Mouse (Mus musculus): Measurements from ENCODE around the gene Fuom. TPM values are rescaled to one million over a fixed set of nuclear protein-coding genes. Genes with fewer than 3 reads are reported as not detected.
A peak's percentile ranks its signal among the peaks of the same experiment; 100 is the strongest.

Fuom gene
- polyA plus RNA-seq, 1 experiment from 2014 or later: 75.8 TPM

DNA sequence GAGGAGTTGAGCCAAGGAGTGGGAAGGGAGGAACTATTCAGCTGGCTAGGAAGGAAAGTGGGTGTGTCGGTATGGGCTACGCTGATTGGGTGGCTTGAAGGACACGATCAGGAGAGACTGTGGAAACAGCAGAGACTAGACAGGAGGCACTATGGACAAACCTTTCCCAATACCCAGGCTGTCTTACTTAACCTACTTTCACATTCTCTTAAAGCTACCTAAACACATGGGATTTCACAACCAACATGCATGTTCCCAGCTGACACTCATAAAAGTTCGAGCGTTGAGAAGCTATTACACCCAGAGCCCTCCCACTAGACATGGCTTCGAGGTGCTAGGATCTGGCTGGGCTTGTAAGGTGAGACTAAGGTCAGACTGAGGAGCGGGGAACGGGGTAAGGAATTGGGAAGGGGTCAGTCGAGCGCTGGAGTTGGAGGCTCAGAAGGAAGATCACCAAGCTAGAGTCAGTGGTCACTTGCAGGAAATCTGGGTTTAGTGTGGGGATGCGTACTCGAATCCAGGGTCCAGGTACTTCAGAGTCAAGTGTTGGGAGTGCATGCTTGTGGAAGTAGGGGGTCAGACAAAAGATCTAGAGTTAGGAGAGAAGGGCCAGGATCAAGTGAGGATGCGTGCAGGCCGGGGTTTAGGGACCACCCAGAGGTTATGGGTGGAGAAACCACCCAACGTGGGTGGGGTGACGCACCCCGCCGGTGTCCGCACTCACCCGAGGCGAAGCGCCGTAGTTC, 13.5 kb upstream of the Fuom start, which contains the start of gene Paox:
Gene Paox (plus strand): TSS at position 217 of the 746 bp plus-strand sequence.
- peaks cover 12% of the 10 kb centered on the region for H3K4me1 ChIP-seq (ENCODE audit: insufficient read depth)
- ATAC-seq: peak; percentile 85
- peak within 1 kb of the TSS; percentile 82 for H3K9ac ChIP-seq (replicated peaks)
- H3K9me3 ChIP-seq (ENCODE audit: low read length): no peaks in the 10 kb centered on the region
- H3K4me2 ChIP-seq (ENCODE audit: low read depth, low read length): peak within 1 kb of the TSS; percentile 98
- peak within 1 kb of the TSS; percentile 78 for H3K4me3 ChIP-seq (ENCODE audit: low read depth, low read length)
- no peaks in the 10 kb centered on the region for H3K27me3 ChIP-seq (ENCODE audit: insufficient read depth, low read length)
- WGBS (ENCODE audit: insufficient replicate concordance): 2% methylated on average over 23 of the region's 23 CpGs
- H3K36me3 ChIP-seq (replicated peaks; ENCODE audit: insufficient read depth, low read length): peaks cover 16% of the 10 kb centered on the region
- peak within 1 kb of the TSS; percentile 98 for H3K27ac ChIP-seq (ENCODE audit: low read depth)
- peak; percentile 71 for DNase-seq
- TF ChIP-seq CTCF (IDR thresholded peaks at IDR 0.05; ENCODE audit: low read depth) (peak; percentile 20; the same call in 1 of the 2 replicates), EP300 (IDR thresholded peaks at IDR 0.05; ENCODE audit: low read depth) (peak; percentile 91)

DNA sequence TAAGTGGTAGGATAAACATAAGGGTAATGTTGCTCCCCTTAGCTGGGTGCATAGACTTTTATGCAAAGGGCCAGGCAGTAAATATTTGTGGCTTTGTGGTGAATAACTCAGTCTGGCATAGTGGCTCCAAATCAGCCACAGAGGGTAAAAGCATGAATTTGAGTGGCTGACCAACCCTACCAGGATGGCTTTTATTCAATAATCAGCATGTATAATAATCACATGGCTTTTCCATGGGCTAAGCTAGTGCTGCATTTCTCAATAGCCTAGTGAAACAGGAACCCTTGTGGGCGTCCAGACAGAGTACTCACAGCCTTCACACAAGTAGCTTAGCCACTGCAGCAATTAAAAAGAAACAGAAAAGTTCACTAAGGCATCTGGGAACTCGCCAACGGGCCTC, 9.7 kb upstream of the Fuom start:
- no peak for ATAC-seq
- no peak overlapping the region; the same call in 1 of the 2 replicates for H3K27ac ChIP-seq (ENCODE audit: low read depth)
- 58% methylated on average over 3 of the region's 3 CpGs for WGBS (ENCODE audit: insufficient replicate concordance)

DNA sequence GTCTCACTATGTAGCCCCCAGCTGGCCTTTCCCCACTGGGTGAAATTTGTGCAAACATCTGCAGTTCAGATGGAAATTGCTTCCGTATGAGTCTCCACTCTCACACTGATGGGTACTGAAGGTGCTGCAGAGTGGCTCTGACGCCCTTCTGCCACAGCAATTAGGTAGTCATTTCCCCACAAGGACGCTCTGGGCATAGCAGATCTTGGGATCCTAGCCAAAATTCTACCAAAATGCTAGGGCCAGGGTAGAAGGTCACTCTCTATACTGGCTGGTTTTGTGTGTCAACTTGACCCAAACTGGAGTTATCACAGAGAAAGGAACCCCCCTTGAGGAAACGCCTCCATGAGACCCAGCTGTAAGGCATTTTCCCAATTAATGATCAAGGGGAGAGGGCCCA, 1.8 kb upstream of the Fuom start:
- Histone ChIP-seq H3K4me3 (ENCODE audit: low read depth, low read length) (no peak overlapping the region), H3K27me3 (ENCODE audit: insufficient read depth, low read length) (no peaks in the 10 kb centered on the region), H3K36me3 (replicated peaks; ENCODE audit: insufficient read depth, low read length) (peaks cover 28% of the 10 kb centered on the region), H3K9ac (replicated peaks) (no peak overlapping the region), H3K27ac (ENCODE audit: low read depth) (no peak overlapping the region), H3K4me2 (ENCODE audit: low read depth, low read length) (no peak overlapping the region), H3K9me3 (ENCODE audit: low read length) (no peaks in the 10 kb centered on the region), H3K4me1 (ENCODE audit: insufficient read depth) (peaks cover 13% of the 10 kb centered on the region)
- 70% methylated on average over 4 of the region's 4 CpGs for WGBS (ENCODE audit: insufficient replicate concordance)
- no peak for DNase-seq
- no peak for ATAC-seq
- TF ChIP-seq CTCF (IDR thresholded peaks at IDR 0.05; ENCODE audit: low read depth): no peak
- no peak for TF ChIP-seq EP300 (IDR thresholded peaks at IDR 0.05; ENCODE audit: low read depth)

More for the DNA sequence above, 9.7 kb upstream of the Fuom start:
- Histone ChIP-seq H3K4me2 (ENCODE audit: low read depth, low read length) (no peak overlapping the region), H3K36me3 (replicated peaks; ENCODE audit: insufficient read depth, low read length) (peaks cover 49% of the 10 kb centered on the region), H3K4me3 (ENCODE audit: low read depth, low read length) (no peak overlapping the region), H3K9ac (replicated peaks) (no peak overlapping the region), H3K4me1 (ENCODE audit: insufficient read depth) (peaks cover 9% of the 10 kb centered on the region), H3K27me3 (ENCODE audit: insufficient read depth, low read length) (no peaks in the 10 kb centered on the region), H3K9me3 (ENCODE audit: low read length) (no peaks in the 10 kb centered on the region)
- TF ChIP-seq EP300 (IDR thresholded peaks at IDR 0.05; ENCODE audit: low read depth) (no peak), CTCF (IDR thresholded peaks at IDR 0.05; ENCODE audit: low read depth) (no peak)
- no peak for DNase-seq

DNA sequence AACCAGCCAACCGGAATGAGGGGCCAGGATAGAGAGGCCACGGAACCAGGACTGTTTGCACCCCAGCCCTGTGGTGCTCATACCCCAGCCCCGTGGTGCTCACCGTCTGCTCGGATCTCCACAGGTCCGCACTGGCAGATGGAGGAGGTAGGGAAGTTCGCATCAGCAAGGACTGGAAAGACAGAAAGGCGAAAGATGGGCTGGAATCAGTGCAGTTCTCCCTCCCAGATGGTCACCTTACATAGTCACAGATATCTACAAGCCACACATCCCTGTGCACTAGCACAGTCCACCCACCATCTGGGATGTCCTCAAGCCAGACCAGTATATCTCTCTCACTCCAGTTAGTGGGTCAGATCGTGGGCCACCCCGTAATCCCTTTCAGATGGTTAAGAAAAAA, 743 bp downstream of the Fuom start:
- WGBS (ENCODE audit: insufficient replicate concordance): 78% methylated on average over 10 of the region's 10 CpGs
- peak overlapping the region; percentile 74 for H3K4me2 ChIP-seq (ENCODE audit: low read depth, low read length)
- H3K36me3 ChIP-seq (replicated peaks; ENCODE audit: insufficient read depth, low read length): peaks cover 14% of the 10 kb centered on the region
- no peaks in the 10 kb centered on the region for H3K27me3 ChIP-seq (ENCODE audit: insufficient read depth, low read length)
- DNase-seq (no peak), ATAC-seq (no peak)
- peak overlapping the region; percentile 50 for H3K4me3 ChIP-seq (ENCODE audit: low read depth, low read length)
- H3K9ac ChIP-seq (replicated peaks): peak overlapping the region; percentile 63
- H3K9me3 ChIP-seq (ENCODE audit: low read length): no peaks in the 10 kb centered on the region
- H3K4me1 ChIP-seq (ENCODE audit: insufficient read depth): peaks cover 13% of the 10 kb centered on the region
- TF ChIP-seq CTCF (IDR thresholded peaks at IDR 0.05; ENCODE audit: low read depth): no peak
- no peak for TF ChIP-seq EP300 (IDR thresholded peaks at IDR 0.05; ENCODE audit: low read depth)
- H3K27ac ChIP-seq (ENCODE audit: low read depth): no peak overlapping the region

DNA sequence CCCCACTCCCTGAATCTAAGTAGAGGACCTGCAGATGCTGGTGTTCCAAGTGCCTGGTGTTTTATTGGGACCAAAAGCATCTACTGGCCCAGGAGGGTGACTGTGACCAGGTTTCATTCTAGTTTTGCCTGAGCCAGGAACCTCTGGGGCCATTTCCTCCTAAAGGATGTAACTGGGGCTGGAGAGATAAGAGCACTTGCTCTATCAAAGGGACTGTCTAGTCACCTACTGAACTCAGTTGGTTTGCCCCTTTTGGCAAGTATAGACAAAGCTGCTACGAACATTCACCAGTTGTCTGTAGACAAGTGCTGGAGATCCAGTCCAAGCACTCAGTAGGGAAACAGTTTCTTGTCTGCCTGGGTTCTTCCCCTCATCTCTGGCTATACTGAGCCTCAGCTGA, 3.8 kb downstream of the Fuom start:
- Histone ChIP-seq H3K36me3 (replicated peaks; ENCODE audit: insufficient read depth, low read length) (peaks cover 5% of the 10 kb centered on the region; the same call in 1 of the 2 replicates), H3K4me2 (ENCODE audit: low read depth, low read length) (no peak overlapping the region), H3K9ac (replicated peaks) (no peak overlapping the region; the same call in 1 of the 2 replicates), H3K9me3 (ENCODE audit: low read length) (no peaks in the 10 kb centered on the region), H3K27ac (ENCODE audit: low read depth) (no peak overlapping the region), H3K4me3 (ENCODE audit: low read depth, low read length) (no peak overlapping the region), H3K4me1 (ENCODE audit: insufficient read depth) (peaks cover 19% of the 10 kb centered on the region), H3K27me3 (ENCODE audit: insufficient read depth, low read length) (no peaks in the 10 kb centered on the region)
- ATAC-seq (no peak), DNase-seq (no peak)
- TF ChIP-seq CTCF (IDR thresholded peaks at IDR 0.05; ENCODE audit: low read depth): no peak
- TF ChIP-seq EP300 (IDR thresholded peaks at IDR 0.05; ENCODE audit: low read depth): no peak
- 42% methylated on average over 1 of the region's 1 CpGs for WGBS (ENCODE audit: insufficient replicate concordance)

DNA sequence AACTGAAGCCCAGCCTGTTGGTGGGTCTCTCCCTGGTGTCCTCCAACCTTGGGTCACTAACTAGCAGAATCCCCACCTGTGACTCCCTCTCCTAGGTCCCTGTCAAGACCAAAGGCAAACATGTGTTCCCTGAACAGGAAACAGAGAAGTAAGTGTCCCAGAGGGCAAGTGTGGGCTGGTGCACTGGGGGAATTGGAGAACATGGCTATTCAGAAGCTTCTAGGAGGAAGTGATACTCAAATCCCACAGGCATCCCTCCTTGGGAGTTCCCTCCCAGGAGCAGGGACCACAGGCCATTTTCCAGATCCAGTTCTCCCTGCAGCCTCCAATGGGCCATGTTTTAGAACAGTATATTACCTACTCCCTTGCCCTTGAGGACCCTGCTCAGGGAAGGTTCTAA, 6.2 kb downstream of the Fuom start:
- peaks cover 8% of the 10 kb centered on the region for H3K4me1 ChIP-seq (ENCODE audit: insufficient read depth)
- no peak overlapping the region for H3K27ac ChIP-seq (ENCODE audit: low read depth)
- no peak overlapping the region for H3K4me2 ChIP-seq (ENCODE audit: low read depth, low read length)
- no peaks in the 10 kb centered on the region for H3K27me3 ChIP-seq (ENCODE audit: insufficient read depth, low read length)
- H3K9me3 ChIP-seq (ENCODE audit: low read length): no peaks in the 10 kb centered on the region
- no peak overlapping the region for H3K9ac ChIP-seq (replicated peaks)
- peaks cover 5% of the 10 kb centered on the region; the same call in 1 of the 2 replicates for H3K36me3 ChIP-seq (replicated peaks; ENCODE audit: insufficient read depth, low read length)
- no peak overlapping the region for H3K4me3 ChIP-seq (ENCODE audit: low read depth, low read length)
- no peak for ATAC-seq
- no peak for DNase-seq
- no peak for TF ChIP-seq CTCF (IDR thresholded peaks at IDR 0.05; ENCODE audit: low read depth)
- TF ChIP-seq EP300 (IDR thresholded peaks at IDR 0.05; ENCODE audit: low read depth): no peak
